Mouse (Mus musculus) liver, embryonic 12.5 days (tissue): ENCODE results near the gene Reck. TPM values are rescaled to one million over a fixed set of nuclear protein-coding genes. Genes with fewer than 3 reads are reported as not detected.
A peak's percentile ranks its signal among the peaks of the same experiment; 100 is the strongest.

Experiments used
- ATAC-seq: fragments of 200-750 bp; cut with Nextera tagmentation; 2 replicates; pipeline ENCODE4 v1.8.0; 2017; ENCODE audit warnings: moderate number of reproducible peaks, mild to moderate bottlenecking, moderate library complexity
- H3K27ac ChIP-seq: fragments of 300-500 bp; sonication (generic); 2 replicates; pipeline ENCODE4 v1.5.1; 2016; ENCODE audit warnings: mild to moderate bottlenecking
- H3K27me3 ChIP-seq: fragments of 300-500 bp; sonication (generic); replicated peaks from 2 replicates; pipeline ENCODE4 v1.6.1; 2016; ENCODE audit warnings: mild to moderate bottlenecking, moderate library complexity
- H3K36me3 ChIP-seq: fragments of 300-500 bp; sonication (generic); 2 replicates; pipeline ENCODE4 v1.6.1; 2016; ENCODE audit warnings: mild to moderate bottlenecking, moderate library complexity
- H3K4me1 ChIP-seq: fragments of 300-500 bp; sonication (generic); 2 replicates; pipeline ENCODE4 v1.6.1; 2016
- H3K4me2 ChIP-seq: fragments of 300-500 bp; sonication (generic); 2 replicates; pipeline ENCODE4 v1.6.1; 2016; ENCODE audit warnings: mild to moderate bottlenecking, moderate library complexity
- H3K4me3 ChIP-seq: fragments of 300-500 bp; sonication (generic); 2 replicates; pipeline ENCODE4 v1.5.1; 2016; ENCODE audit warnings: mild to moderate bottlenecking, moderate library complexity
- H3K9ac ChIP-seq: fragments of 300-500 bp; sonication (generic); 2 replicates; pipeline ENCODE4 v1.6.1; 2016; ENCODE audit warnings: mild to moderate bottlenecking, moderate library complexity
- H3K9me3 ChIP-seq: fragments of 300-500 bp; sonication (generic); replicated peaks from 2 replicates; pipeline ENCODE4 v1.6.1; 2016; ENCODE audit warnings: mild to moderate bottlenecking, moderate library complexity
- WGBS: fragments of 180-500 bp; shearing (Covaris S2); methylation state at CpG from one replicate; pipeline ENCODE4 v1.1.7; 2016; ENCODE audit not compliant: insufficient replicate concordance; 5-methylcytosine and 5-hydroxymethylcytosine counted together
- polyA plus RNA-seq: library from polyadenylated mRNA; unstranded; fragments of >200 nt; fragmentation: Nextera tagmentation; extraction: Ambion mirVana; gene quantifications from 2 replicates; pipeline ENCODE4 v1.2.1, GENCODE M21; 2016

Gene Reck
- polyA plus RNA-seq = 5.3 and 5.8 TPM in 2 replicates

- peak; percentile 87 for ATAC-seq
- WGBS = under 1% methylated on average over 68 of the region's 73 CpGs
- Histone ChIP-seq H3K4me3 (peak within 1 kb of the TSS; percentile 80), H3K36me3 (no peaks in the 10 kb centered on the region), H3K4me1 (peaks cover 16% of the 10 kb centered on the region), H3K4me2 (peak within 1 kb of the TSS; percentile 98), H3K27ac (0 out of 2 replicates have a peak within 1 kb of the TSS, but pooled peaks have one; percentile 20), H3K27me3 (peaks cover 21% of the 10 kb centered on the region; the same call in 1 of the 2 replicates), H3K9ac (peak within 1 kb of the TSS; percentile 72), H3K9me3 (no peaks in the 10 kb centered on the region)
Observed at GRCm38 (mm10) chr4:43875160-43875918, at the start of gene Reck. Gene Reck, plus strand, starts transcription at chr4:43875530.

GRCm38 (mm10) chr4:43828806-43829205 lies 46.5 kb upstream of the Reck start:
- ATAC-seq = no peak
- WGBS = 72% methylated on average over 4 of the region's 4 CpGs

GRCm38 (mm10) chr4:43832031-43832430 lies 43.3 kb upstream of the Reck start:
- no peak for ATAC-seq
- Histone ChIP-seq H3K4me3 (no peak overlapping the region), H3K27me3 (no peaks in the 10 kb centered on the region), H3K27ac (no peak overlapping the region), H3K9ac (no peak overlapping the region), H3K36me3 (no peaks in the 10 kb centered on the region), H3K4me2 (no peak overlapping the region), H3K9me3 (no peaks in the 10 kb centered on the region), H3K4me1 (no peaks in the 10 kb centered on the region)
- WGBS = 56% methylated on average over 5 of the region's 5 CpGs

More at GRCm38 (mm10) chr4:43828806-43829205, 46.5 kb upstream of the Reck start:
- Histone ChIP-seq H3K9me3 (no peaks in the 10 kb centered on the region), H3K27me3 (no peaks in the 10 kb centered on the region), H3K36me3 (no peaks in the 10 kb centered on the region), H3K4me3 (no peak overlapping the region), H3K4me1 (no peaks in the 10 kb centered on the region), H3K4me2 (no peak overlapping the region), H3K9ac (no peak overlapping the region), H3K27ac (no peak overlapping the region)

- H3K9ac ChIP-seq = no peak overlapping the region
- 58% methylated on average over 5 of the region's 5 CpGs for WGBS
- H3K27ac ChIP-seq = no peak overlapping the region
- H3K36me3 ChIP-seq = no peaks in the 10 kb centered on the region
- ATAC-seq = no peak
- H3K9me3 ChIP-seq = no peaks in the 10 kb centered on the region
- H3K4me2 ChIP-seq = no peak overlapping the region
- no peak overlapping the region for H3K4me3 ChIP-seq
- H3K4me1 ChIP-seq = no peaks in the 10 kb centered on the region
- no peaks in the 10 kb centered on the region for H3K27me3 ChIP-seq
Observed at GRCm38 (mm10) chr4:43833752-43834151, 41.6 kb upstream of the Reck start.

- H3K9me3 ChIP-seq = no peaks in the 10 kb centered on the region
- no peaks in the 10 kb centered on the region for H3K36me3 ChIP-seq
- H3K9ac ChIP-seq = no peak overlapping the region
- ATAC-seq = no peak
- H3K27me3 ChIP-seq = no peaks in the 10 kb centered on the region
- H3K27ac ChIP-seq = no peak overlapping the region
- H3K4me3 ChIP-seq = no peak overlapping the region
- 37% methylated on average over 4 of the region's 4 CpGs for WGBS
- H3K4me2 ChIP-seq = no peak overlapping the region
- no peaks in the 10 kb centered on the region for H3K4me1 ChIP-seq
Observed at GRCm38 (mm10) chr4:43834749-43835148, 40.6 kb upstream of the Reck start.

- Histone ChIP-seq H3K4me1 (no peaks in the 10 kb centered on the region), H3K27ac (no peak overlapping the region), H3K9ac (no peak overlapping the region), H3K27me3 (no peaks in the 10 kb centered on the region), H3K9me3 (no peaks in the 10 kb centered on the region), H3K36me3 (no peaks in the 10 kb centered on the region), H3K4me2 (no peak overlapping the region), H3K4me3 (no peak overlapping the region)
- WGBS = 57% methylated on average over 3 of the region's 3 CpGs
- ATAC-seq = no peak
Observed at GRCm38 (mm10) chr4:43838326-43838725, 37.0 kb upstream of the Reck start.

- ATAC-seq = no peak
- H3K4me1 ChIP-seq = no peaks in the 10 kb centered on the region
- H3K36me3 ChIP-seq = no peaks in the 10 kb centered on the region
- H3K27me3 ChIP-seq = no peaks in the 10 kb centered on the region
- no peak within 1 kb of the TSS for H3K4me3 ChIP-seq
- H3K27ac ChIP-seq = no peak within 1 kb of the TSS
- 39% methylated on average over 1 of the region's 1 CpGs for WGBS
- H3K9me3 ChIP-seq = no peaks in the 10 kb centered on the region
- H3K4me2 ChIP-seq = no peak within 1 kb of the TSS
- H3K9ac ChIP-seq = no peak within 1 kb of the TSS
Observed at GRCm38 (mm10) chr4:43840101-43840500, 35.2 kb upstream of the Reck start, which contains the start of gene Olfr157. Gene Olfr157, minus strand, starts transcription at chr4:43840201.

GRCm38 (mm10) chr4:43851265-43851664 lies 24.1 kb upstream of the Reck start, which contains the start of gene Olfr155:
Gene Olfr155, plus strand, starts transcription at chr4:43851565.
- Histone ChIP-seq H3K27ac (no peak within 1 kb of the TSS), H3K27me3 (0 out of 2 replicates have a peak, but pooled peaks cover 5% of the 10 kb centered on the region), H3K36me3 (no peaks in the 10 kb centered on the region), H3K4me3 (no peak within 1 kb of the TSS), H3K9ac (no peak within 1 kb of the TSS), H3K9me3 (no peaks in the 10 kb centered on the region), H3K4me2 (no peak within 1 kb of the TSS), H3K4me1 (no peaks in the 10 kb centered on the region)
- ATAC-seq = no peak
- WGBS = 68% methylated on average over 6 of the region's 6 CpGs

- no peak for ATAC-seq
- Histone ChIP-seq H3K9me3 (no peaks in the 10 kb centered on the region), H3K9ac (no peak overlapping the region), H3K27me3 (0 out of 2 replicates have a peak, but pooled peaks cover 5% of the 10 kb centered on the region), H3K27ac (no peak overlapping the region), H3K4me2 (no peak overlapping the region), H3K4me3 (no peak overlapping the region), H3K4me1 (no peaks in the 10 kb centered on the region), H3K36me3 (no peaks in the 10 kb centered on the region)
- WGBS = 51% methylated on average over 8 of the region's 8 CpGs
Observed at GRCm38 (mm10) chr4:43854101-43854500, 21.2 kb upstream of the Reck start.

GRCm38 (mm10) chr4:43859886-43860285 lies 15.4 kb upstream of the Reck start:
- Histone ChIP-seq H3K4me1 (no peaks in the 10 kb centered on the region), H3K9ac (no peak overlapping the region), H3K27me3 (no peaks in the 10 kb centered on the region), H3K9me3 (no peaks in the 10 kb centered on the region), H3K27ac (no peak overlapping the region), H3K4me3 (no peak overlapping the region), H3K36me3 (no peaks in the 10 kb centered on the region), H3K4me2 (no peak overlapping the region)
- 73% methylated on average over 10 of the region's 10 CpGs for WGBS
- no peak for ATAC-seq

GRCm38 (mm10) chr4:43860744-43861519 lies 14.4 kb upstream of the Reck start:
- Histone ChIP-seq H3K9me3 (no peaks in the 10 kb centered on the region), H3K36me3 (no peaks in the 10 kb centered on the region), H3K27ac (no peak overlapping the region), H3K4me3 (no peak overlapping the region), H3K9ac (no peak overlapping the region), H3K4me1 (no peaks in the 10 kb centered on the region), H3K4me2 (no peak overlapping the region), H3K27me3 (no peaks in the 10 kb centered on the region)
- no peak for ATAC-seq
- WGBS = 18% methylated on average over 14 of the region's 14 CpGs

GRCm38 (mm10) chr4:43863298-43863697 lies 12.0 kb upstream of the Reck start:
- 48% methylated on average over 4 of the region's 4 CpGs for WGBS
- Histone ChIP-seq H3K27ac (no peak overlapping the region), H3K9ac (no peak overlapping the region), H3K9me3 (no peaks in the 10 kb centered on the region), H3K4me3 (no peak overlapping the region), H3K27me3 (no peaks in the 10 kb centered on the region), H3K4me1 (no peaks in the 10 kb centered on the region), H3K4me2 (no peak overlapping the region), H3K36me3 (no peaks in the 10 kb centered on the region)
- ATAC-seq = no peak
